Mouse (Mus musculus): Measurements from ENCODE around the gene Itpr3. TPM values are rescaled to one million over a fixed set of nuclear protein-coding genes. Genes with fewer than 3 reads are reported as not detected.

Gene Itpr3
- total RNA-seq, 1 experiment from 2014 or later, result 13.2 TPM

GRCm38 (mm10) chr17:27106745-27107144 is 49.6 kb downstream of the Itpr3 start:
- ATAC-seq (replicated peaks; ENCODE audit: low read depth, poor library complexity, severe bottlenecking), result peak; percentile 50; the same call in 1 of the 2 replicates

GRCm38 (mm10) chr17:27107936-27108335 is 50.8 kb downstream of the Itpr3 start:
- no peak for ATAC-seq (replicated peaks; ENCODE audit: low read depth, poor library complexity, severe bottlenecking)

- no peak for ATAC-seq (replicated peaks; ENCODE audit: low read depth, poor library complexity, severe bottlenecking)
Measured at GRCm38 (mm10) chr17:27110072-27110471, 53.0 kb downstream of the Itpr3 start.

GRCm38 (mm10) chr17:27118676-27119539 is 61.8 kb downstream of the Itpr3 start:
- ATAC-seq (replicated peaks; ENCODE audit: low read depth, poor library complexity, severe bottlenecking), result peak; percentile 70

GRCm38 (mm10) chr17:27119540-27119895 is 62.4 kb downstream of the Itpr3 start:
- 0 out of 2 replicates have a peak, but pooled peaks have one; percentile 1 for ATAC-seq (replicated peaks; ENCODE audit: low read depth, poor library complexity, severe bottlenecking)

GRCm38 (mm10) chr17:27119954-27120353 is 62.9 kb downstream of the Itpr3 start:
- no peak for ATAC-seq (replicated peaks; ENCODE audit: low read depth, poor library complexity, severe bottlenecking)

GRCm38 (mm10) chr17:27120561-27121024 is 63.5 kb downstream of the Itpr3 start:
- no peak for ATAC-seq (replicated peaks; ENCODE audit: low read depth, poor library complexity, severe bottlenecking)

GRCm38 (mm10) chr17:27121266-27121665 is 64.2 kb downstream of the Itpr3 start:
- ATAC-seq (replicated peaks; ENCODE audit: low read depth, poor library complexity, severe bottlenecking), result no peak

GRCm38 (mm10) chr17:27121781-27122180 is 64.7 kb downstream of the Itpr3 start:
- no peak for ATAC-seq (replicated peaks; ENCODE audit: low read depth, poor library complexity, severe bottlenecking)

- ATAC-seq (replicated peaks; ENCODE audit: low read depth, poor library complexity, severe bottlenecking), result no peak
Measured at GRCm38 (mm10) chr17:27122701-27123100, 65.6 kb downstream of the Itpr3 start.

GRCm38 (mm10) chr17:27123103-27123502 is 66.0 kb downstream of the Itpr3 start:
- ATAC-seq (replicated peaks; ENCODE audit: low read depth, poor library complexity, severe bottlenecking), result no peak

GRCm38 (mm10) chr17:27123813-27124375 is 66.8 kb downstream of the Itpr3 start:
- ATAC-seq (replicated peaks; ENCODE audit: low read depth, poor library complexity, severe bottlenecking), result no peak

- peak; percentile 76 for ATAC-seq (replicated peaks; ENCODE audit: low read depth, poor library complexity, severe bottlenecking)
Measured at GRCm38 (mm10) chr17:27125185-27125584, 68.1 kb downstream of the Itpr3 start.

- no peak for ATAC-seq (replicated peaks; ENCODE audit: low read depth, poor library complexity, severe bottlenecking)
Measured at GRCm38 (mm10) chr17:27125669-27126202, 68.6 kb downstream of the Itpr3 start.

- ATAC-seq (replicated peaks; ENCODE audit: low read depth, poor library complexity, severe bottlenecking), result no peak
Measured at GRCm38 (mm10) chr17:27126974-27127373, 69.9 kb downstream of the Itpr3 start.

GRCm38 (mm10) chr17:27128189-27128588 is 71.1 kb downstream of the Itpr3 start:
- no peak for ATAC-seq (replicated peaks; ENCODE audit: low read depth, poor library complexity, severe bottlenecking)

- ATAC-seq (replicated peaks; ENCODE audit: low read depth, poor library complexity, severe bottlenecking), result no peak
Measured at GRCm38 (mm10) chr17:27129291-27129690, 72.2 kb downstream of the Itpr3 start.

GRCm38 (mm10) chr17:27129819-27130218 is 72.7 kb downstream of the Itpr3 start:
- ATAC-seq (replicated peaks; ENCODE audit: low read depth, poor library complexity, severe bottlenecking), result no peak

GRCm38 (mm10) chr17:27130246-27130645 is 73.1 kb downstream of the Itpr3 start:
- ATAC-seq (replicated peaks; ENCODE audit: low read depth, poor library complexity, severe bottlenecking), result no peak

- ATAC-seq (replicated peaks; ENCODE audit: low read depth, poor library complexity, severe bottlenecking), result no peak
Measured at GRCm38 (mm10) chr17:27131240-27131665, 74.1 kb downstream of the Itpr3 start.

- ATAC-seq (replicated peaks; ENCODE audit: low read depth, poor library complexity, severe bottlenecking), result no peak
Measured at GRCm38 (mm10) chr17:27132238-27132637, 75.1 kb downstream of the Itpr3 start.
